Mouse (Mus musculus) embryonic facial prominence, embryonic 11.5 days (tissue): ENCODE data around the gene Gm5142. TPM values are rescaled to one million over a fixed set of nuclear protein-coding genes. Genes with fewer than 3 reads are reported as not detected.

Source experiments
- polyA plus RNA-seq: library from polyadenylated mRNA; unstranded; fragments of >200 nt; fragmentation: Nextera tagmentation; extraction: Ambion mirVana; gene quantifications from 2 replicates; pipeline ENCODE4 v1.2.1, GENCODE M21; 2014

Gene Gm5142
- polyA plus RNA-seq, 1 experiment from 2014 or later: not detected

Other genes starting within 250 kb of the Gm5142 start
- gene 1700129C05Rik, start 35.9 kb downstream of the Gm5142 start, polyA plus RNA-seq: not detected in 2 replicates
- 98.7 and 105 TPM in 2 replicates for gene Rcbtb1, start 22.5 kb upstream of the Gm5142 start, polyA plus RNA-seq
- gene Gm6904, start 81.5 kb upstream of the Gm5142 start, polyA plus RNA-seq: not detected in 2 replicates
- gene Phf11a, start 118.8 kb upstream of the Gm5142 start, polyA plus RNA-seq: not detected in 2 replicates
- 0.25 TPM in 1 of 2 replicates, not detected in the other for gene Phf11b, start 162.6 kb upstream of the Gm5142 start, polyA plus RNA-seq
- 0.61 and 0.79 TPM in 2 replicates for gene Phf11d, start 186.7 kb upstream of the Gm5142 start, polyA plus RNA-seq
- 0.60 and 1.2 TPM in 2 replicates for gene Phf11c, start 216.6 kb upstream of the Gm5142 start, polyA plus RNA-seq